12 mouse cellular contexts compared by ENCODE assay signal in the genomic region with DNA sequence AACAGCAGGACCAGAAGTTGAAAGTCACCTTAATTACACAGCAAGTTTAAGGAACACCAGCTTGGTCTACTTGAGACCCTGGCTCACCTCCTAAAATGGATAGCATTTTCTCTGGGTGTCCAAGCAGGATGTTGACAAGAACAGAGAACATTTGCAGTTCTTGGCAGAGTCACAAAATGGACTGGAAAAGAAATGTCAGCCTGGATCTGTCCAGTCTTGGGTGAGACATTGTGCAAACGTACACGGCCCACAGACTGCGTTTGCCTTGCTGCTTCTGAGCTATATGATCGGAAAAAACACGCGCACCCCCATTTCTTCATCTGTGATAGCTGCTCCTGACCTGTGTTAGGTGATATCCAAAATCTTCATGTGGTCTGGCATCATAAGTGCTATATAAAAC. TPM values are rescaled to one million over a fixed set of nuclear protein-coding genes. Genes with fewer than 3 reads are reported as not detected.
A peak's percentile ranks its signal among the peaks of the same experiment; 100 is the strongest.
DNase-seq lines count a peak whose midpoint lies in the region.
"Had no signal": no experiment of that assay in that cellular context is flagged by ENCODE, and none has a peak within 500 bp of the region (broad histone marks: within the 10 kb centered on the region; RNA-seq: fewer than 3 reads in every experiment).

No protein-coding gene starts in this region.

- intact Hi-C loops in heart, postnatal 10 days (cut with DNase I) = no loop called here
- intact Hi-C loops in heart, postnatal 25 days (cut with DNase I) = no loop called here

- DNase-seq in heart, postnatal 10 days = peak; percentile 45 to 52
- DNase-seq in heart, postnatal 25 days (ENCODE audit: low spot score) = no peak
- DNase-seq in urinary bladder, postnatal 14 days (ENCODE audit: low spot score) = peak; percentile 35
- no peak for DNase-seq in urinary bladder, postnatal 36 days (ENCODE audit: low spot score in 2 of 2)
- peak; percentile 49 for DNase-seq in lung, postnatal 14 days
- no peak for DNase-seq in cerebellum, postnatal 4 days (ENCODE audit: low spot score in 2 of 2)
- no peak for DNase-seq in spleen, postnatal 36 days (ENCODE audit: low spot score in 2 of 2)
- DNase-seq: cerebellum, postnatal 10 days; retina, postnatal 1 day; spleen, adult 18-20 months; thymus, postnatal 14 days had no signal

RNA-seq across cellular contexts. Expression of a gene that starts 9.5 kb away (rescaled TPM):
- total RNA-seq in heart, postnatal 10 days (2021) = 100 to 1,000 TPM; 181 to 183 TPM
- total RNA-seq in heart, postnatal 25 days (2021) = 100 to 1,000 TPM; 208 to 239 TPM

RNA-seq across cellular contexts. Expression of a gene that starts 28.4 kb away (rescaled TPM):
- total RNA-seq in heart, postnatal 10 days (2021) = not detected
- not detected for total RNA-seq in heart, postnatal 25 days (2021)

RNA-seq across cellular contexts. Expression of a gene that starts 30.5 kb away (rescaled TPM):
- total RNA-seq in heart, postnatal 10 days (2021) = 1 to 10 TPM; 3.2 to 3.9 TPM
- total RNA-seq in heart, postnatal 25 days (2021) = 1 to 10 TPM; 2.5 to 3.7 TPM

RNA-seq across cellular contexts. Expression of a gene that starts 48.5 kb away (rescaled TPM):
- not detected for total RNA-seq in heart, postnatal 10 days (2021)
- not detected for total RNA-seq in heart, postnatal 25 days (2021)
- total RNA-seq: layer of hippocampus, postnatal 14 days had no signal

Comparison
In these comparisons a context has a peak if more than half of its experiments do, and no peak if none do; other contexts are left out.
1. DNase-seq: peak in heart, postnatal 10 days (2 of 2), urinary bladder, postnatal 14 days (single experiment) and lung, postnatal 14 days (single experiment); none in heart, postnatal 25 days (single experiment), urinary bladder, postnatal 36 days (0 of 2), cerebellum, postnatal 4 days (0 of 2) and spleen, postnatal 36 days (0 of 2).